In the genomic region with DNA sequence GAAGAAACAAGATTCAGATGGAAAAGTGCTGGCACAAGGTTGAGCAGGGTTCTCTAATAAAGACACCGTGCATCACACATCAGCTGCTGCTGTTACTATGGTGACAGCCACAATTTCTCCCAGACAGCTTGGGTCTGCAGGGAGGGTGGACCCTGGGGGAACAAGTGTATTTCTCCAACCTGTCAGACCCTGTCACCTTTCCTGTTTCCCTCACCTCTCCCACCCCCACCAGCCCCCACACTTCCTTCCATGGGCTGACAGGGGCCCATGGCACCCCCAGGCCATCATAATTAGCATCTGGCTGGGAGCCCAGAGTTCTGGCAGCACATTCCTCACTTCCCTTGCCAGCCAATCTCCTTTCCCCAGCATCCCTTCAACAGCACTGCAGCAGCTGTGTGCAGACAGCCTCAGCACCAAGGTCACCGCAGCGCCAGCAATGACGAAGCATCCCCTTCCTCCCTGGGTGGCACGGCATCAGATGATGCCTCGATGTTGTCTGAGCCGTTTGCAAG, we compare ENCODE assay signal across 8 mouse cellular contexts. TPM values are rescaled to one million over a fixed set of nuclear protein-coding genes. Genes with fewer than 3 reads are reported as not detected.
DNase-seq lines count a peak whose midpoint lies in the region; TF ChIP-seq lines count a peak whose summit lies in the region.

No protein-coding gene starts in this region.

- WGBS in hindbrain, embryonic 10.5 days: 8% methylated on average over 7 of the region's 7 CpGs

- peak overlapping the region; percentile 38 for H3K4me3 ChIP-seq in hindbrain, embryonic 10.5 days
- peak overlapping the region; percentile 43 for H3K4me3 ChIP-seq in layer of hippocampus, adult 2 months

- H3K4me1 ChIP-seq in hindbrain, embryonic 10.5 days (replicated peaks): peaks cover 27% of the 10 kb centered on the region

- no peak for TF ChIP-seq CTCF in layer of hippocampus, adult 2 months (conservative IDR thresholded peaks at IDR 0.05)

- H3K27ac ChIP-seq in hindbrain, embryonic 10.5 days: peak overlapping the region; percentile 46
- H3K27ac ChIP-seq in layer of hippocampus, adult 2 months: peak overlapping the region; percentile 93

- no peaks in the 10 kb centered on the region for H3K36me3 ChIP-seq in hindbrain, embryonic 10.5 days

- no peaks in the 10 kb centered on the region for H3K9me3 ChIP-seq in hindbrain, embryonic 10.5 days

- peak; percentile 54 for DNase-seq in ES-CJ7 (ENCODE audit: low read depth, low spot score)
- DNase-seq in brain, embryonic 18.5 days (ENCODE audit: low read depth, low spot score): peak; percentile 63
- peak; percentile 88 for DNase-seq in forelimb bud, embryonic 11.5 days (ENCODE audit: low read depth, low spot score)
- DNase-seq in hindbrain, embryonic 10.5 days (ENCODE audit: low spot score): peak; percentile 59
- peak; percentile 76 to 80 for DNase-seq in layer of hippocampus, adult 2 months (ENCODE audit: low spot score in 2 of 2)
- peak; percentile 33 for DNase-seq in lung, postnatal 36 days
- DNase-seq in right cerebral cortex, postnatal 36 days (ENCODE audit: low spot score in 2 of 2): peak; percentile 63 to 74
- DNase-seq in urinary bladder, postnatal 25 days (ENCODE audit: low spot score): no peak

- H3K27me3 ChIP-seq in hindbrain, embryonic 10.5 days (ENCODE audit: insufficient read depth, poor library complexity, severe bottlenecking): no peaks in the 10 kb centered on the region

RNA-seq across cellular contexts. Expression of a gene that starts 39.4 kb away (rescaled TPM):
- 51.5 and 58.1 TPM in 2 replicates for polyA plus RNA-seq in hindbrain, embryonic 10.5 days (2016; fragmentation: Nextera tagmentation; extraction: Ambion mirVana)
- total RNA-seq in layer of hippocampus, adult 2 months (2021): 10 to 100 TPM; 49.5 to 53.9 TPM
